Mouse (Mus musculus) limb, embryonic 12.5 days (tissue): ENCODE measurements around the gene Nr3c2. TPM values are rescaled to one million over a fixed set of nuclear protein-coding genes. Genes with fewer than 3 reads are reported as not detected.

Experiments used
- ATAC-seq: fragments of 200-750 bp; cut with Nextera tagmentation; 2 replicates; pipeline ENCODE4 v1.8.0; 2017; ENCODE audit warnings: low read depth, moderate TSS enrichment; ENCODE audit not compliant: insufficient number of reproducible peaks, insufficient read depth, low FRiP score, low TSS enrichment
- H3K27ac ChIP-seq: fragments of 300-500 bp; sonication (generic); 2 replicates; pipeline ENCODE4 v1.5.1; 2016; ENCODE audit warnings: mild to moderate bottlenecking, moderate library complexity
- H3K27me3 ChIP-seq: fragments of 300-500 bp; sonication (generic); 2 replicates; pipeline ENCODE4 v1.6.1; 2016; ENCODE audit warnings: mild to moderate bottlenecking, moderate library complexity
- H3K36me3 ChIP-seq: fragments of 300-500 bp; sonication (generic); 2 replicates; pipeline ENCODE4 v1.6.1; 2016; ENCODE audit warnings: mild to moderate bottlenecking, moderate library complexity
- H3K4me1 ChIP-seq: fragments of 300-500 bp; sonication (generic); replicated peaks from 2 replicates; pipeline ENCODE4 v1.6.1; 2016
- H3K4me2 ChIP-seq: fragments of 300-500 bp; sonication (generic); 2 replicates; pipeline ENCODE4 v1.6.1; 2016; ENCODE audit warnings: mild to moderate bottlenecking, moderate library complexity
- H3K4me3 ChIP-seq: fragments of 300-500 bp; sonication (generic); replicated peaks from 2 replicates; pipeline ENCODE4 v1.5.1; 2016; ENCODE audit warnings: mild to moderate bottlenecking
- H3K9ac ChIP-seq: fragments of 300-500 bp; sonication (generic); replicated peaks from 2 replicates; pipeline ENCODE4 v1.6.1; 2016; ENCODE audit warnings: mild to moderate bottlenecking, moderate library complexity
- H3K9me3 ChIP-seq: fragments of 300-500 bp; sonication (generic); 2 replicates; pipeline ENCODE4 v1.6.1; 2016; ENCODE audit warnings: mild to moderate bottlenecking, moderate library complexity
- WGBS: fragments of 180-500 bp; shearing (Covaris S2); methylation state at CpG from one replicate; pipeline ENCODE4 v1.1.7; 2016; 5-methylcytosine and 5-hydroxymethylcytosine counted together
- polyA plus RNA-seq: library from polyadenylated mRNA; unstranded; fragments of >200 nt; fragmentation: Nextera tagmentation; extraction: Ambion mirVana; gene quantifications from 2 replicates; pipeline ENCODE4 v1.2.1, GENCODE M21; 2016

Nr3c2 gene
- polyA plus RNA-seq, 1 experiment from 2014 or later = 0.64 TPM

GRCm38 (mm10) chr8:77213893-77214464 is 314.7 kb downstream of the Nr3c2 start:
- Histone ChIP-seq H3K9me3 (no peaks in the 10 kb centered on the region), H3K4me3 (no peak overlapping the region), H3K4me1 (no peaks in the 10 kb centered on the region; the same call in 1 of the 2 replicates), H3K36me3 (no peaks in the 10 kb centered on the region), H3K27ac (no peak overlapping the region), H3K4me2 (no peak overlapping the region), H3K27me3 (no peaks in the 10 kb centered on the region), H3K9ac (no peak overlapping the region)
- 55% methylated on average over 3 of the region's 3 CpGs for WGBS
- no peak for ATAC-seq

- no peak overlapping the region for H3K4me2 ChIP-seq
- no peak overlapping the region for H3K9ac ChIP-seq
- 74% methylated on average over 8 of the region's 8 CpGs for WGBS
- H3K36me3 ChIP-seq = no peaks in the 10 kb centered on the region
- ATAC-seq = no peak
- no peak overlapping the region for H3K4me3 ChIP-seq
- H3K9me3 ChIP-seq = no peaks in the 10 kb centered on the region
- H3K27ac ChIP-seq = peak overlapping the region; percentile 41; the same call in 1 of the 2 replicates
- H3K27me3 ChIP-seq = no peaks in the 10 kb centered on the region
- H3K4me1 ChIP-seq = no peaks in the 10 kb centered on the region; the same call in 1 of the 2 replicates
Observed at GRCm38 (mm10) chr8:77214665-77215064, 315.4 kb downstream of the Nr3c2 start.

GRCm38 (mm10) chr8:77215191-77215590 is 315.9 kb downstream of the Nr3c2 start:
- Histone ChIP-seq H3K27ac (no peak overlapping the region), H3K27me3 (no peaks in the 10 kb centered on the region), H3K9me3 (no peaks in the 10 kb centered on the region), H3K4me3 (no peak overlapping the region), H3K9ac (no peak overlapping the region), H3K4me2 (no peak overlapping the region), H3K36me3 (no peaks in the 10 kb centered on the region), H3K4me1 (no peaks in the 10 kb centered on the region; the same call in 1 of the 2 replicates)
- WGBS = 85% methylated on average over 6 of the region's 6 CpGs
- ATAC-seq = no peak

GRCm38 (mm10) chr8:77223123-77223522 is 323.9 kb downstream of the Nr3c2 start:
- Histone ChIP-seq H3K27me3 (no peaks in the 10 kb centered on the region), H3K9ac (no peak overlapping the region), H3K27ac (no peak overlapping the region), H3K9me3 (no peaks in the 10 kb centered on the region), H3K4me1 (0 out of 2 replicates have a peak, but pooled peaks cover 4% of the 10 kb centered on the region), H3K4me2 (no peak overlapping the region), H3K36me3 (no peaks in the 10 kb centered on the region), H3K4me3 (no peak overlapping the region)
- ATAC-seq = no peak
- 60% methylated on average over 4 of the region's 4 CpGs for WGBS

- Histone ChIP-seq H3K27ac (no peak overlapping the region), H3K4me1 (0 out of 2 replicates have a peak, but pooled peaks cover 4% of the 10 kb centered on the region), H3K36me3 (no peaks in the 10 kb centered on the region), H3K9ac (no peak overlapping the region), H3K9me3 (no peaks in the 10 kb centered on the region), H3K27me3 (no peaks in the 10 kb centered on the region), H3K4me3 (no peak overlapping the region), H3K4me2 (no peak overlapping the region)
- peak; percentile 40; the same call in 1 of the 2 replicates for ATAC-seq
- 84% methylated on average over 5 of the region's 5 CpGs for WGBS
Observed at GRCm38 (mm10) chr8:77227742-77228141, 328.5 kb downstream of the Nr3c2 start.

GRCm38 (mm10) chr8:77228688-77229087 is 329.4 kb downstream of the Nr3c2 start:
- H3K27me3 ChIP-seq = no peaks in the 10 kb centered on the region
- 83% methylated on average over 7 of the region's 7 CpGs for WGBS

GRCm38 (mm10) chr8:77231211-77231610 is 332.0 kb downstream of the Nr3c2 start:
- H3K4me2 ChIP-seq = no peak overlapping the region
- no peak overlapping the region for H3K27ac ChIP-seq
- no peaks in the 10 kb centered on the region for H3K27me3 ChIP-seq
- no peaks in the 10 kb centered on the region for H3K36me3 ChIP-seq
- H3K9ac ChIP-seq = no peak overlapping the region
- no peak overlapping the region for H3K4me3 ChIP-seq
- no peaks in the 10 kb centered on the region for H3K9me3 ChIP-seq
- no peak for ATAC-seq
- H3K4me1 ChIP-seq = 0 out of 2 replicates have a peak, but pooled peaks cover 4% of the 10 kb centered on the region
- 90% methylated on average over 1 of the region's 1 CpGs for WGBS

More at GRCm38 (mm10) chr8:77228688-77229087, 329.4 kb downstream of the Nr3c2 start:
- Histone ChIP-seq H3K4me2 (no peak overlapping the region), H3K4me1 (0 out of 2 replicates have a peak, but pooled peaks cover 4% of the 10 kb centered on the region), H3K27ac (no peak overlapping the region), H3K36me3 (no peaks in the 10 kb centered on the region), H3K4me3 (no peak overlapping the region), H3K9ac (no peak overlapping the region), H3K9me3 (no peaks in the 10 kb centered on the region)
- ATAC-seq = no peak

GRCm38 (mm10) chr8:77231834-77232233 is 332.6 kb downstream of the Nr3c2 start:
- Histone ChIP-seq H3K9ac (no peak overlapping the region), H3K9me3 (no peaks in the 10 kb centered on the region), H3K36me3 (no peaks in the 10 kb centered on the region), H3K4me3 (no peak overlapping the region), H3K27ac (no peak overlapping the region), H3K4me2 (no peak overlapping the region), H3K4me1 (0 out of 2 replicates have a peak, but pooled peaks cover 4% of the 10 kb centered on the region), H3K27me3 (no peaks in the 10 kb centered on the region)
- no peak for ATAC-seq
- 80% methylated on average over 6 of the region's 6 CpGs for WGBS

- H3K4me1 ChIP-seq = 0 out of 2 replicates have a peak, but pooled peaks cover 4% of the 10 kb centered on the region
- H3K27ac ChIP-seq = no peak overlapping the region
- no peak overlapping the region for H3K4me3 ChIP-seq
- H3K9me3 ChIP-seq = no peaks in the 10 kb centered on the region
- no peak overlapping the region for H3K9ac ChIP-seq
- WGBS = 91% methylated on average over 3 of the region's 3 CpGs
- ATAC-seq = no peak
- no peak overlapping the region for H3K4me2 ChIP-seq
- no peaks in the 10 kb centered on the region for H3K36me3 ChIP-seq
- H3K27me3 ChIP-seq = no peaks in the 10 kb centered on the region
Observed at GRCm38 (mm10) chr8:77232411-77232810, 333.2 kb downstream of the Nr3c2 start.

- Histone ChIP-seq H3K4me1 (no peaks in the 10 kb centered on the region), H3K36me3 (no peaks in the 10 kb centered on the region), H3K9ac (no peak overlapping the region), H3K4me2 (no peak overlapping the region), H3K27ac (no peak overlapping the region), H3K9me3 (no peaks in the 10 kb centered on the region), H3K27me3 (no peaks in the 10 kb centered on the region), H3K4me3 (no peak overlapping the region)
- 94% methylated on average over 1 of the region's 1 CpGs for WGBS
- no peak for ATAC-seq
Observed at GRCm38 (mm10) chr8:77236701-77237100, 337.5 kb downstream of the Nr3c2 start.

GRCm38 (mm10) chr8:77239462-77239861 is 340.2 kb downstream of the Nr3c2 start:
- no peaks in the 10 kb centered on the region for H3K27me3 ChIP-seq
- H3K9me3 ChIP-seq = no peaks in the 10 kb centered on the region
- H3K27ac ChIP-seq = no peak overlapping the region
- ATAC-seq = no peak
- no peak overlapping the region for H3K9ac ChIP-seq
- H3K4me3 ChIP-seq = no peak overlapping the region
- H3K4me2 ChIP-seq = no peak overlapping the region
- H3K36me3 ChIP-seq = no peaks in the 10 kb centered on the region
- H3K4me1 ChIP-seq = peaks cover 4% of the 10 kb centered on the region; the same call in 1 of the 2 replicates

GRCm38 (mm10) chr8:77241381-77241780 is 342.1 kb downstream of the Nr3c2 start:
- 97% methylated on average over 3 of the region's 3 CpGs for WGBS
- no peak overlapping the region for H3K27ac ChIP-seq
- no peaks in the 10 kb centered on the region for H3K27me3 ChIP-seq
- H3K9ac ChIP-seq = no peak overlapping the region
- no peak for ATAC-seq
- peaks cover 3% of the 10 kb centered on the region; the same call in 1 of the 2 replicates for H3K36me3 ChIP-seq
- H3K9me3 ChIP-seq = no peaks in the 10 kb centered on the region
- no peak overlapping the region for H3K4me2 ChIP-seq
- no peak overlapping the region for H3K4me3 ChIP-seq
- peaks cover 17% of the 10 kb centered on the region for H3K4me1 ChIP-seq
